Mouse (Mus musculus): Measurements from ENCODE around the gene Gas2l2.

Gas2l2 gene

GRCm38 (mm10) chr11:83429355-83429754 lies at the start of gene Gas2l2:
Gene Gas2l2, minus strand, starts transcription at chr11:83429455.
- in situ Hi-C loops (cut with MboI; ENCODE audit: unreplicated experiment in 2 of 2) = loop anchor here in 1 of 2 experiments (10.0 kb wide), 1 partner anchor 105 kb away; no protein-coding TSS in a partner anchor

GRCm38 (mm10) chr11:83473235-83474016 lies 44.2 kb upstream of the Gas2l2 start:
- in situ Hi-C loops (cut with MboI; ENCODE audit: unreplicated experiment in 2 of 2) = no loop called here

- in situ Hi-C loops (cut with MboI; ENCODE audit: unreplicated experiment in 2 of 2) = no loop called here
These were observed 43.3 kb upstream of the Gas2l2 start, which contains the start of gene Taf15 for GRCm38 (mm10) chr11:83472324-83473234. Gene Taf15, plus strand, starts transcription at chr11:83473086.

- in situ Hi-C loops (cut with MboI; ENCODE audit: unreplicated experiment in 2 of 2) = no loop called here
These were observed 42.5 kb upstream of the Gas2l2 start for GRCm38 (mm10) chr11:83471766-83472165.

GRCm38 (mm10) chr11:83468765-83469164 lies 39.5 kb upstream of the Gas2l2 start:
- in situ Hi-C loops (cut with MboI; ENCODE audit: unreplicated experiment in 2 of 2) = no loop called here

GRCm38 (mm10) chr11:83467120-83467652 lies 37.9 kb upstream of the Gas2l2 start:
- in situ Hi-C loops (cut with MboI; ENCODE audit: unreplicated experiment in 2 of 2) = no loop called here

GRCm38 (mm10) chr11:83465976-83466375 lies 36.7 kb upstream of the Gas2l2 start:
- in situ Hi-C loops (cut with MboI; ENCODE audit: unreplicated experiment in 2 of 2) = no loop called here

GRCm38 (mm10) chr11:83462711-83463244 lies 33.5 kb upstream of the Gas2l2 start, which contains the start of gene Mmp28:
Gene Mmp28, minus strand, starts transcription at chr11:83463071.
- in situ Hi-C loops (cut with MboI; ENCODE audit: unreplicated experiment in 2 of 2) = no loop called here

GRCm38 (mm10) chr11:83461462-83462027 lies 32.3 kb upstream of the Gas2l2 start:
- in situ Hi-C loops (cut with MboI; ENCODE audit: unreplicated experiment in 2 of 2) = no loop called here

GRCm38 (mm10) chr11:83457912-83458601 lies 28.8 kb upstream of the Gas2l2 start:
- in situ Hi-C loops (cut with MboI; ENCODE audit: unreplicated experiment in 2 of 2) = no loop called here

- in situ Hi-C loops (cut with MboI; ENCODE audit: unreplicated experiment in 2 of 2) = no loop called here
These were observed 28.0 kb upstream of the Gas2l2 start for GRCm38 (mm10) chr11:83457257-83457656.

- in situ Hi-C loops (cut with MboI; ENCODE audit: unreplicated experiment in 2 of 2) = no loop called here
These were observed 26.4 kb upstream of the Gas2l2 start for GRCm38 (mm10) chr11:83455608-83456007.

- in situ Hi-C loops (cut with MboI; ENCODE audit: unreplicated experiment in 2 of 2) = no loop called here
These were observed 25.3 kb upstream of the Gas2l2 start for GRCm38 (mm10) chr11:83454548-83454947.

- in situ Hi-C loops (cut with MboI; ENCODE audit: unreplicated experiment in 2 of 2) = no loop called here
These were observed 22.0 kb upstream of the Gas2l2 start for GRCm38 (mm10) chr11:83451281-83451680.

- in situ Hi-C loops (cut with MboI; ENCODE audit: unreplicated experiment in 2 of 2) = no loop called here
These were observed 21.3 kb upstream of the Gas2l2 start for GRCm38 (mm10) chr11:83450550-83450949.

GRCm38 (mm10) chr11:83449298-83449697 lies 20.0 kb upstream of the Gas2l2 start:
- in situ Hi-C loops (cut with MboI; ENCODE audit: unreplicated experiment in 2 of 2) = loop anchor here in 1 of 2 experiments (10.0 kb wide), 1 partner anchor 96 kb away; no protein-coding TSS in a partner anchor

GRCm38 (mm10) chr11:83448927-83449236 lies 19.6 kb upstream of the Gas2l2 start:
- in situ Hi-C loops (cut with MboI; ENCODE audit: unreplicated experiment in 2 of 2) = loop anchor here in 1 of 2 experiments (10.0 kb wide), 1 partner anchor 96 kb away; no protein-coding TSS in a partner anchor

- in situ Hi-C loops (cut with MboI; ENCODE audit: unreplicated experiment in 2 of 2) = loop anchor here in 1 of 2 experiments (10.0 kb wide), 1 partner anchor 97 kb away; no protein-coding TSS in a partner anchor
These were observed 19.0 kb upstream of the Gas2l2 start for GRCm38 (mm10) chr11:83448021-83448926.

- in situ Hi-C loops (cut with MboI; ENCODE audit: unreplicated experiment in 2 of 2) = loop anchor here in 1 of 2 experiments (10.0 kb wide), 1 partner anchor 97 kb away; no protein-coding TSS in a partner anchor
These were observed 18.4 kb upstream of the Gas2l2 start for GRCm38 (mm10) chr11:83447612-83448011.

All from v-Abl transformed pro-B cells (cell line).